Mouse (Mus musculus): ENCODE results near the gene Aldh18a1.
"Not testable (repeated sequence)": the region's sequence is repeated elsewhere in the genome, so short reads cannot be mapped to it uniquely, and the experiment has no call there.

Aldh18a1 gene

GRCm38 (mm10) chr19:40588293-40588654 lies at the start of gene Aldh18a1:
Aldh18a1 (minus strand) TSS chr19:40588463.
- DNase-seq: peak; percentile 92

- DNase-seq: no peak
Observed at GRCm38 (mm10) chr19:40637601-40638000, 49.3 kb upstream of the Aldh18a1 start.

GRCm38 (mm10) chr19:40637091-40637490 lies 48.8 kb upstream of the Aldh18a1 start:
- no peak for DNase-seq

GRCm38 (mm10) chr19:40633144-40633543 lies 44.9 kb upstream of the Aldh18a1 start:
- DNase-seq: no peak

GRCm38 (mm10) chr19:40632668-40633067 lies 44.4 kb upstream of the Aldh18a1 start:
- peak; percentile 20 for DNase-seq

GRCm38 (mm10) chr19:40632193-40632592 lies 43.9 kb upstream of the Aldh18a1 start:
- no peak for DNase-seq

- DNase-seq: no peak
Observed at GRCm38 (mm10) chr19:40630606-40631005, 42.3 kb upstream of the Aldh18a1 start.

GRCm38 (mm10) chr19:40630096-40630495 lies 41.8 kb upstream of the Aldh18a1 start:
- no peak for DNase-seq

GRCm38 (mm10) chr19:40628950-40629349 lies 40.7 kb upstream of the Aldh18a1 start:
- DNase-seq: no peak

- no peak for DNase-seq
Observed at GRCm38 (mm10) chr19:40625935-40626334, 37.7 kb upstream of the Aldh18a1 start.

GRCm38 (mm10) chr19:40621616-40622015 lies 33.4 kb upstream of the Aldh18a1 start:
- DNase-seq: not testable (repeated sequence)

GRCm38 (mm10) chr19:40616021-40616420 lies 27.8 kb upstream of the Aldh18a1 start:
- DNase-seq: no peak

- no peak for DNase-seq
Observed at GRCm38 (mm10) chr19:40614811-40615210, 26.5 kb upstream of the Aldh18a1 start.

- DNase-seq: peak; percentile 97
Observed at GRCm38 (mm10) chr19:40611830-40612506, 23.7 kb upstream of the Aldh18a1 start, which contains the start of the genes Tctn3 and Entpd1. Tctn3 (minus strand) TSS chr19:40612233. Entpd1 (plus strand) TSS chr19:40612366.

- DNase-seq: no peak
Observed at GRCm38 (mm10) chr19:40607676-40608075, 19.4 kb upstream of the Aldh18a1 start.

- no peak for DNase-seq
Observed at GRCm38 (mm10) chr19:40605189-40605588, 16.9 kb upstream of the Aldh18a1 start.

- DNase-seq: no peak
Observed at GRCm38 (mm10) chr19:40601870-40602269, 13.6 kb upstream of the Aldh18a1 start.

GRCm38 (mm10) chr19:40600846-40601245 lies 12.6 kb upstream of the Aldh18a1 start:
- not testable (repeated sequence) for DNase-seq

- DNase-seq: no peak
Observed at GRCm38 (mm10) chr19:40595831-40596230, 7.6 kb upstream of the Aldh18a1 start.

GRCm38 (mm10) chr19:40595231-40595630 lies 7.0 kb upstream of the Aldh18a1 start:
- no peak for DNase-seq

GRCm38 (mm10) chr19:40589530-40589880 lies 1.2 kb upstream of the Aldh18a1 start:
- no peak for DNase-seq

GRCm38 (mm10) chr19:40588847-40589529 lies 725 bp upstream of the Aldh18a1 start:
- DNase-seq: peak; percentile 77

GRCm38 (mm10) chr19:40587491-40588292 lies 571 bp downstream of the Aldh18a1 start:
- DNase-seq: no peak

GRCm38 (mm10) chr19:40586908-40587307 lies 1.4 kb downstream of the Aldh18a1 start:
- DNase-seq: no peak
